Mouse (Mus musculus): Measurements from ENCODE around the gene Cped1.

Cped1 gene

GRCm38 (mm10) chr6:22186967-22187366 is 201.3 kb downstream of the Cped1 start:
- DNase-seq: no peak

GRCm38 (mm10) chr6:22189346-22190335 is 203.9 kb downstream of the Cped1 start:
- no peak for DNase-seq

GRCm38 (mm10) chr6:22198603-22199002 is 212.9 kb downstream of the Cped1 start:
- DNase-seq: no peak

- no peak for DNase-seq
These were observed 213.8 kb downstream of the Cped1 start for GRCm38 (mm10) chr6:22199473-22199872.

- no peak for DNase-seq
These were observed 214.4 kb downstream of the Cped1 start for GRCm38 (mm10) chr6:22200133-22200532.

GRCm38 (mm10) chr6:22201879-22202278 is 216.2 kb downstream of the Cped1 start:
- no peak for DNase-seq

GRCm38 (mm10) chr6:22205030-22205750 is 219.5 kb downstream of the Cped1 start:
- DNase-seq: no peak

- no peak for DNase-seq
These were observed 220.0 kb downstream of the Cped1 start for GRCm38 (mm10) chr6:22205751-22206121.

GRCm38 (mm10) chr6:22206179-22206578 is 220.5 kb downstream of the Cped1 start:
- DNase-seq: no peak

- DNase-seq: no peak
These were observed 221.0 kb downstream of the Cped1 start for GRCm38 (mm10) chr6:22206630-22207293.

- DNase-seq: no peak
These were observed 226.4 kb downstream of the Cped1 start for GRCm38 (mm10) chr6:22212158-22212557.

GRCm38 (mm10) chr6:22213187-22213586 is 227.5 kb downstream of the Cped1 start:
- DNase-seq: no peak

GRCm38 (mm10) chr6:22213813-22214212 is 228.1 kb downstream of the Cped1 start:
- no peak for DNase-seq

GRCm38 (mm10) chr6:22214665-22215064 is 228.9 kb downstream of the Cped1 start:
- no peak for DNase-seq

GRCm38 (mm10) chr6:22216276-22216973 is 230.7 kb downstream of the Cped1 start:
- no peak for DNase-seq

- DNase-seq: no peak
These were observed 235.4 kb downstream of the Cped1 start for GRCm38 (mm10) chr6:22221134-22221533.

GRCm38 (mm10) chr6:22222087-22222486 is 236.4 kb downstream of the Cped1 start:
- no peak for DNase-seq

GRCm38 (mm10) chr6:22222947-22223346 is 237.2 kb downstream of the Cped1 start:
- no peak for DNase-seq

- DNase-seq: no peak
These were observed 238.6 kb downstream of the Cped1 start for GRCm38 (mm10) chr6:22224351-22224750.

- DNase-seq: no peak
These were observed 245.5 kb downstream of the Cped1 start for GRCm38 (mm10) chr6:22231244-22231643.

GRCm38 (mm10) chr6:22233517-22233916 is 247.8 kb downstream of the Cped1 start:
- no peak for DNase-seq

- no peak for DNase-seq
These were observed 249.4 kb downstream of the Cped1 start for GRCm38 (mm10) chr6:22235133-22235532.

- DNase-seq: no peak
These were observed 257.6 kb downstream of the Cped1 start for GRCm38 (mm10) chr6:22243321-22243720.
